Comparison of ENCODE assay signal across 8 mouse cellular contexts in the genomic region with DNA sequence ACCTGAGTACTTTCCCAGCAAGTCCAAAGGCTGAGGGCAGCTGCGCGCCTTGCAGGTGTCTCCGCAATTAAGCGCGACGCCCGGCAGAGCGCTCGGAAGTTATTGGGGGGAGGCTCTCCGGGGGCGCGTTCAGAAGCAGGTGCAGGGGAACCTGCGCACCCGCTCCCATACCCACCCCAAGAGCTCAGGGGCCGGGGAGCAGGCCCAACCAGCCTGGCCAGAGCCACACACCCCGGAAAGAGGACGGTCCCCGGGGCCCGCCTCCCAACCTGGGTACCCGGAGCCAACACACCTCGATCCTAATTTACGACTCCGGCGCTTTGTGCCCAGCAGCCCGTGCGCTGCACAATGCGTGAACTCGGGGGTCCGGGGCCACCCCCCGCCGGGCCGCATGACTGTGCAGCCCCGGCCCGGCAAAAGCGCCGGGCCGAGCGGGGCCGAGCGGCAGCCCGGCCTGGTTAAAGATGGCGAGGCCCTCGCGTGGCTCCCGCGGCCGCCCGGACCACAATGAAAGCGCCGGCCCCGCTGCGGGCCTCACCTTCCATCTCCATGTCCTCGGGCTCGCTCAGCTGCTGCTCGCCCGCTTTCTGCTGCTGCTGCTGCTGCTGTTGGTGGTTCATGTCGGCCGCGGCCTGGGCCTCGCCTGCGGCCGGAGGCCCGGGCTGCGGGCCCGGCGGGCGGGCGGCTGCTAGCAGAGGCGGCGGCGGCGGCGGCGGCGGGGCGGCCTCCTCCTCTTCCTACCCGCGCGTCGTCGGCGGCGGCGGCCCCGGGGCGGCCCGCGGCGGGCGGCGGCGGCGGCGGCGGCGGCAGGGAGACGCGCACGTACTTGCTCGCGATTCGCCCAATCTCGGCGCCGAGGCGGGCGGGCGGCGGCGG. TPM values are rescaled to one million over a fixed set of nuclear protein-coding genes. Genes with fewer than 3 reads are reported as not detected.
DNase-seq lines count a peak whose midpoint lies in the region; ATAC-seq and TF ChIP-seq lines count a peak whose summit lies in the region.

No protein-coding gene starts in this region.

- H3K4me2 ChIP-seq in intestine, embryonic 14.5 days (ENCODE audit: low read length), result peak overlapping the region; percentile 97
- H3K4me2 ChIP-seq in lung, embryonic 15.5 days, result peak overlapping the region; percentile 84

- WGBS in cerebellum, adult 2 months, result 6% methylated on average over 110 of the region's 110 CpGs
- WGBS in intestine, embryonic 14.5 days, result under 1% methylated on average over 80 of the region's 110 CpGs
- under 1% methylated on average over 54 of the region's 110 CpGs for WGBS in lung, embryonic 15.5 days

- H3K9ac ChIP-seq in intestine, embryonic 14.5 days (ENCODE audit: low read length), result peak overlapping the region; percentile 90
- peak overlapping the region; percentile 88 for H3K9ac ChIP-seq in lung, embryonic 15.5 days

- H3K27ac ChIP-seq in cerebellum, adult 2 months (ENCODE audit: insufficient read depth, low read length), result 0 out of 2 replicates have a peak overlapping the region, but pooled peaks have one; percentile 46
- peak overlapping the region; percentile 85 for H3K27ac ChIP-seq in intestine, embryonic 14.5 days (ENCODE audit: low read depth)
- H3K27ac ChIP-seq in lung, embryonic 15.5 days, result peak overlapping the region; percentile 87

- H3K4me1 ChIP-seq in cerebellum, adult 2 months (ENCODE audit: control insufficient read depth, insufficient read depth, low read length), result peaks cover 12% of the 10 kb centered on the region
- H3K4me1 ChIP-seq in intestine, embryonic 14.5 days (replicated peaks; ENCODE audit: control insufficient read depth, insufficient read depth, low read length), result peaks cover 26% of the 10 kb centered on the region
- peaks cover 19% of the 10 kb centered on the region for H3K4me1 ChIP-seq in lung, embryonic 15.5 days

- TF ChIP-seq POLR2A in cerebellum, adult 2 months (IDR thresholded peaks at IDR 0.05; ENCODE audit: borderline replicate concordance, insufficient read depth, low read length), result no peak

- H3K9me3 ChIP-seq in intestine, embryonic 14.5 days (ENCODE audit: control insufficient read depth, low read length), result no peaks in the 10 kb centered on the region
- H3K9me3 ChIP-seq in lung, embryonic 15.5 days, result no peaks in the 10 kb centered on the region

- H3K27me3 ChIP-seq in cerebellum, adult 2 months (ENCODE audit: control insufficient read depth, insufficient read depth, low read length), result no peaks in the 10 kb centered on the region
- H3K27me3 ChIP-seq in intestine, embryonic 14.5 days (replicated peaks; ENCODE audit: control insufficient read depth, insufficient read depth, low read length), result no peaks in the 10 kb centered on the region
- H3K27me3 ChIP-seq in lung, embryonic 15.5 days, result no peaks in the 10 kb centered on the region

- peak overlapping the region; percentile 83 for H3K4me3 ChIP-seq in cerebellum, adult 2 months (replicated peaks; ENCODE audit: insufficient read depth, low read depth, low read length)
- peak overlapping the region; percentile 98 for H3K4me3 ChIP-seq in intestine, embryonic 14.5 days (ENCODE audit: low read depth, low read length)
- H3K4me3 ChIP-seq in lung, embryonic 15.5 days, result peak overlapping the region; percentile 99

- no peak for TF ChIP-seq CTCF in cerebellum, adult 2 months (IDR thresholded peaks at IDR 0.05; ENCODE audit: borderline replicate concordance, insufficient read depth, low read depth, low read length)

- H3K36me3 ChIP-seq in intestine, embryonic 14.5 days (ENCODE audit: control insufficient read depth, insufficient read depth, low read length), result no peaks in the 10 kb centered on the region
- H3K36me3 ChIP-seq in lung, embryonic 15.5 days, result no peaks in the 10 kb centered on the region

- DNase-seq in right cerebral cortex, postnatal 10 days (ENCODE audit: low spot score in 2 of 2), result peak; percentile 46 to 52
- DNase-seq in right cerebral cortex, adult 18-20 months, result no peak
- peak; percentile 46 to 58 for DNase-seq in cerebellum, adult 2 months
- peak; percentile 41 for DNase-seq in gastrocnemius, postnatal 10 days
- DNase-seq in intestine, embryonic 14.5 days (ENCODE audit: low spot score), result peak; percentile 74
- peak; percentile 20 for DNase-seq in retina, postnatal 7 days (ENCODE audit: low read depth, low spot score)

- peak; percentile 37 for ATAC-seq in intestine, embryonic 14.5 days (replicated peaks; ENCODE audit: low FRiP score, low TSS enrichment, low read depth)
- ATAC-seq in lung, embryonic 15.5 days (ENCODE audit: borderline replicate concordance, extremely low read depth, low FRiP score, low TSS enrichment), result peak; percentile 16; the same call in 1 of the 2 replicates
- no peak for ATAC-seq in monocyte, adult 5-6 weeks (replicated peaks; ENCODE audit: insufficient number of reproducible peaks, low FRiP score, low TSS enrichment, poor library complexity, severe bottlenecking)

RNA-seq across cellular contexts. Expression of gene Usp7, which starts 54.2 kb away (rescaled TPM):
- 116 and 119 TPM in 2 replicates for polyA plus RNA-seq in cerebellum, adult 2 months (2012; rRNA removed)
- 10 to 100 TPM; 57.8 to 67.7 TPM for total RNA-seq in gastrocnemius, postnatal 10 days (2021)
- polyA plus RNA-seq in intestine, embryonic 14.5 days (2014; fragmentation: Nextera tagmentation; extraction: Ambion mirVana), result 45.4 and 50.2 TPM in 2 replicates
- polyA plus RNA-seq in lung, embryonic 15.5 days (2015; fragmentation: Nextera tagmentation; extraction: Ambion mirVana), result 24.8 and 26.7 TPM in 2 replicates
- 178 to 270 TPM (median 178 TPM) in 3 replicates for total RNA-seq in monocyte, adult 5-6 weeks (2017)

RNA-seq across cellular contexts. Expression of gene Gm5767, which starts 57.3 kb away (rescaled TPM):
- polyA plus RNA-seq in cerebellum, adult 2 months (2012; rRNA removed), result not detected in 2 replicates
- total RNA-seq in gastrocnemius, postnatal 10 days (2021), result not detected
- polyA plus RNA-seq in intestine, embryonic 14.5 days (2014; fragmentation: Nextera tagmentation; extraction: Ambion mirVana), result not detected in 2 replicates
- polyA plus RNA-seq in lung, embryonic 15.5 days (2015; fragmentation: Nextera tagmentation; extraction: Ambion mirVana), result not detected in 2 replicates
- total RNA-seq in monocyte, adult 5-6 weeks (2017), result 2.6 TPM in 1 of 3 replicates, not detected in the others
